Mouse (Mus musculus) C2C12 (cell line): ENCODE measurements around the gene Gdpgp1. TPM values are rescaled to one million over a fixed set of nuclear protein-coding genes. Genes with fewer than 3 reads are reported as not detected.

ENCODE experiments used
- H3K27me3 ChIP-seq: one replicate; pipeline ENCODE4 v1.6.1; 2011; ENCODE audit not compliant: control insufficient read depth, insufficient read depth, insufficient read length
- H3K36me3 ChIP-seq: one replicate; pipeline ENCODE4 v1.6.1; 2011; ENCODE audit not compliant: control insufficient read depth, insufficient read depth
- H3K4me3 ChIP-seq: one replicate; pipeline ENCODE4 v1.5.1; 2011; ENCODE audit warnings: mild to moderate bottlenecking, control low read depth; ENCODE audit not compliant: poor library complexity, insufficient read depth, severe bottlenecking
- H3K79me2 ChIP-seq: one replicate; pipeline ENCODE4 v1.6.1; 2011; ENCODE audit not compliant: control insufficient read depth, insufficient read depth
- H3K79me3 ChIP-seq: one replicate; pipeline ENCODE4 v1.6.1; 2011; ENCODE audit warnings: low read depth, control low read depth
- H3ac ChIP-seq: one replicate; pipeline ENCODE3; 2011; ENCODE audit warnings: low read depth; ENCODE audit not compliant: control insufficient read depth, insufficient read length
- CEBPB ChIP-seq: IDR thresholded peaks from one replicate; pipeline ENCODE4 v1.6.1; 2011; ENCODE audit warnings: low read depth, mild to moderate bottlenecking, control low read depth, moderate library complexity
- CTCF ChIP-seq: IDR thresholded peaks from one replicate; pipeline ENCODE4 v1.5.1; 2011; ENCODE audit not compliant: control insufficient read depth, insufficient read depth, insufficient read length
- FOSL1 ChIP-seq: IDR thresholded peaks from one replicate; pipeline ENCODE4 v1.8.0; 2011; ENCODE audit warnings: mild to moderate bottlenecking, low read length; ENCODE audit not compliant: poor library complexity, insufficient read depth, severe bottlenecking
- MAX ChIP-seq: IDR thresholded peaks from one replicate; pipeline ENCODE4 v1.6.1; 2011; ENCODE audit warnings: mild to moderate bottlenecking, control low read depth
- MYOD1 ChIP-seq: IDR thresholded peaks from one replicate; pipeline ENCODE4 v1.6.1; 2011; ENCODE audit warnings: low read depth; ENCODE audit not compliant: control insufficient read depth, insufficient read length
- MYOG ChIP-seq: IDR thresholded peaks from one replicate; pipeline ENCODE4 v1.6.1; 2011; ENCODE audit not compliant: control insufficient read depth, insufficient read length; ENCODE audit errors: extremely low read depth
- USF1 ChIP-seq: IDR thresholded peaks from one replicate; pipeline ENCODE4 v1.6.1; 2011; ENCODE audit warnings: low read depth, mild to moderate bottlenecking, control low read depth, moderate library complexity
- polyA plus RNA-seq: library from polyadenylated mRNA; unstranded; fragments of >200 nt; fragmentation: generic; extraction: Trizol; gene quantifications from one replicate; pipeline ENCODE4 v1.2.1, GENCODE M21; 2012; ENCODE audit warnings: missing spikeins

Gene Gdpgp1
- polyA plus RNA-seq, 1 experiment, result 1.2 TPM

DNA sequence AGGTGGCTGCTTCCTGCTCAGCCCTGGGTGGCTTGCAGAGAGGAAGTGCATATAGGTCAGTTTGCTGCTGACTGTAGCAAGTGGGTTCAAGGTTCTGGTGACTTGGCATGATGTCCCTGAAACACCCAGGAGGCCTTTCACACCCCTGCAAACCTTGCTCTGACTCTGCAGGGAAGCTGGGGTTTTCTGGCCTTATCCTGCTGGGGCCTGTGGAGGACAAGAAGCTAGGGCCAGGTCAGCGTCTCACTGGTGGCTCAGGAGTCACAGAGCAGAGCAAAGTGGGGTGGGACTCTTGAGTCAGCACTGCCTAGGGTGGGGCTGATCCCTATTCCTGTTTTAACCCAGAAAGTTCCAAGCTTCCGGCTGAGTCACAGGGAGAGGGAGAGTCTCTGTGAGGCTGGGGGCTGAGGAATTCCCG lies 25.3 kb upstream of the Gdpgp1 start:
- peaks cover 14% of the 10 kb centered on the region for H3K36me3 ChIP-seq
- no peak overlapping the region for H3K4me3 ChIP-seq
- peaks cover 100% of the 10 kb centered on the region for H3K79me2 ChIP-seq
- H3ac ChIP-seq, result peak overlapping the region; percentile 10
- no peaks in the 10 kb centered on the region for H3K27me3 ChIP-seq
- TF ChIP-seq FOSL1, result no peak
- TF ChIP-seq MYOD1, result no peak
- TF ChIP-seq CTCF, result no peak
- no peak for TF ChIP-seq USF1
- TF ChIP-seq MYOG, result no peak
- no peak for TF ChIP-seq MAX
- TF ChIP-seq CEBPB, result no peak
- peaks cover 93% of the 10 kb centered on the region for H3K79me3 ChIP-seq

DNA sequence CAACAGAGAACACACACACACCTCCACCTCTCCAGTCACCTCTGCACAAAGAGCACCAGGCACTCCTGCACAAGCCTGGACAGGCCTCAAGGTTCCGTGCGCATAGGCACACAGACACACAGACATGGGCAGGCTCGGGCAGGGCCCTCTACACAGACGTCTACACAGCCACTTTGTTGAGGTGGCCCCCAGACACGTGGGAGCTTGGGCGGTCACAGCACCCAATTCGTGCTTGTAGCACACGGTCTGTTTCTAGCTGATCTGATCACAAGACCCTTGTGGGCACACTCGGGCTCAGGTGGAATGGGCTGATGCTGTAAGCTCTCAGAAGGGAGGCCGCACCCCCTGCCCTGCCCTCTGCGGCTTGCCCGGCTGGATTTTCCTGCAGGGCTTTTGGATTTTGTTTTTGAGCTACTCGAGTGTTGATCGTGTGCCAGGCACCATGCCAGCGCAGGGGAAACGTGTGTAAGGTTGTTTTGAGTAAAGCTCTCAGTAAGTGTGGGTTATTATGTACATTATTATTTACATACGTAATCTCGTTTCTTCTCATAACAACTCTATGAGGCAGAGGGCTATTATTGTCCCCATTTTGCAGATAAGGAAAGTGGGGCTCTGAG lies 24.5 kb upstream of the Gdpgp1 start:
- Histone ChIP-seq H3K79me3 (peaks cover 88% of the 10 kb centered on the region), H3K27me3 (no peaks in the 10 kb centered on the region), H3K79me2 (peaks cover 98% of the 10 kb centered on the region), H3K4me3 (no peak overlapping the region), H3K36me3 (peaks cover 8% of the 10 kb centered on the region), H3ac (no peak overlapping the region)
- TF ChIP-seq MYOD1, result no peak
- TF ChIP-seq MYOG, result no peak
- no peak for TF ChIP-seq USF1
- TF ChIP-seq CTCF, result no peak
- TF ChIP-seq CEBPB, result no peak
- TF ChIP-seq FOSL1, result no peak
- no peak for TF ChIP-seq MAX

DNA sequence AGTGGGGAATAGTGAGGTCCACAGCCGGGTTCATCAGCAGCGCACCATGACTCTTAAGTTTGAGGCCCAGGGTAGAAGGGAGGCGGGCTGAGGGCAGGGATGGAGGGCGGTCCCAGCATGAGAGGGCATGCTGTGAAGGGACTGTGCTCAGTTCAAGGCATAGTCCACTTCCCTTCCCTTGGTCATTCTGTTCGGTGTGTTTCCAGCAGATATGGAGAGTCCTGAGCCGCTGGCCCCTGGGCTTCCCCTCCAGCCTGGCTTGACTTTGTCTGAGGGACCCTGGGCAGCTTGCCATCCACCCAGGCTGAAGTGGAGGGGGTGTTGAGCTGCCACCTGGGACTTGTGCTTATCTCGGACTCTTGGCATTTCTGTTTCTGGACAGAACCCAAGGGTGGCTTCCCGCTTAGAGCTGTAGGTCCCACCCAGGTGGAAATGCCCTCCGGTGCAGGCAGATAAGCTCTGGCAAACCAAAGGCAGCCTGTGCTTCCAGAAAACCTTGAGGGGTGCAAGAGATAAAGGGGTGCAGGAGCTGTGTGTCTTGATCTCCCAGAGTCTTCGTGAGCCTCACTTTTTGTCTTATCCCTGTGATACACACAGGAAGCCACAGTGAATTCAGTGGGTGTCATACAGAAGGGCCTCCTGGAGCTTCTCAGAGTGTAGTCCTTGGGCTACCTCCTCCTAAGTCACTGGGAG lies 23.8 kb upstream of the Gdpgp1 start:
- H3K4me3 ChIP-seq, result no peak overlapping the region
- TF ChIP-seq USF1 (no peak), FOSL1 (no peak), CTCF (no peak), CEBPB (no peak), MYOG (no peak), MYOD1 (no peak), MAX (no peak)

DNA sequence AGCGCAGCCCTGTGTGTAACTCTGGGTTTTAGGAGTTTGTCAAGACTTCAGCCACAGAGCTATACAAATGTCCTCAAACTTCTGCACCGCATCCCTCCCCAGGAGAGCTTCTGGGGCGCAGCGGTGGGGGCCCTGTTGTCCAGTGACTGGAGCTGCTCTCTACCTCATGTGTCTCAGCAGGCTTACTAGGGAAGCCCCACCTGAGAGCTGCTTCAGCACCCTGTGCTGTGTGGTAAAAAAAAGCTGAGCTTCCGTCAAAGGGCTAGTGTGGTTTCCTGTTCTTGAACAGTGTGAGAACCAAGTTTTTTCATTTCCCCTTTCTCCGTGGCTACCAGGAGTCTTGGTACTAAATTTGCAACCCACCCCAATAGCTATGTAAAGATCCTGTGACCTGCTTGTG lies 23.0 kb upstream of the Gdpgp1 start:
- Histone ChIP-seq H3K27me3 (no peaks in the 10 kb centered on the region), H3K79me3 (peaks cover 72% of the 10 kb centered on the region), H3ac (no peak overlapping the region), H3K36me3 (peaks cover 16% of the 10 kb centered on the region), H3K4me3 (no peak overlapping the region), H3K79me2 (peaks cover 83% of the 10 kb centered on the region)
- TF ChIP-seq MYOG (no peak), MAX (no peak), MYOD1 (no peak), CTCF (no peak), FOSL1 (no peak), USF1 (no peak), CEBPB (no peak)

More for the DNA sequence above, 23.8 kb upstream of the Gdpgp1 start:
- no peaks in the 10 kb centered on the region for H3K27me3 ChIP-seq
- peaks cover 90% of the 10 kb centered on the region for H3K79me2 ChIP-seq
- H3K36me3 ChIP-seq, result peaks cover 12% of the 10 kb centered on the region
- no peak overlapping the region for H3ac ChIP-seq
- H3K79me3 ChIP-seq, result peaks cover 80% of the 10 kb centered on the region

DNA sequence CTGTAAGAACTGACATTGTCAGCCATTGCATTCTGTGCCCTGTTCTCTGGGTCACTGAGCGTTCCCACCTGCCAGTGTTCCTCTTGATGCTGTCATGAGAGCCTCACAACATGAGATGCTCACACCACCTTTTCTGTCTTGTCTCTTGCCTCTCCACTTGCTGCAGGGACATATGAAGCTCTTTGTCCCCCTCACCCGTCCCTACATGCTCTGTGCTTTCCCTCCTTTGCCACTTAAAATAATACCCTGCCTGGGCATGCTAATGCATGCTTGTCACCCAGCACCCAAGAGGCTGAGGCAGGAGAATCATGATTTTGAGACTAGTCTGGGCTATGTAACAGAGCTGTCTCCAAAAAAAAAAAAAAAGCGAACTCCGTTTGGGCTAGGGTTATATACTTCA lies 21.7 kb upstream of the Gdpgp1 start:
- no peak overlapping the region for H3K4me3 ChIP-seq
- TF ChIP-seq MYOD1 (no peak), CEBPB (no peak), FOSL1 (no peak), MAX (no peak), USF1 (no peak), MYOG (no peak), CTCF (no peak)

DNA sequence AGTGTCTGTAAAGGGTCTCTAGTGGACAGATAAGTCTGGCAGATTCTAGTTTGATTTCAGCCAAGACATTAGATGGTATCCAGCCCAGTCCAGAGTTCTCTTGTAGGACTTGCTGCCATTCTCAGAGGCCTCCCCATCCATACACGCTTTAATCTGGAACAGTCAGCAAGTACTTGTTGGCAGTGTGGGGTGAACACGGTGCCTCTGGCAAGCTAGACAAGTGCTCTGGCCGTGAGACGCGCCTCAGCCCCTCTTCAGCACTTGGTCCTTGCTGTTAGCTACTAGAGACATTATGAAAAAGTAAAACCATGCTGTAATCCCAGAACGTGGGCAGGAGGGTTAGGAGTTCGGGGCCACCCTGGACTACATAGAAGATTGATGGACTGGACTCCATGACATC lies 19.1 kb upstream of the Gdpgp1 start:
- Histone ChIP-seq H3K4me3 (no peak overlapping the region), H3K79me3 (peaks cover 37% of the 10 kb centered on the region), H3K36me3 (peaks cover 35% of the 10 kb centered on the region), H3K27me3 (no peaks in the 10 kb centered on the region), H3K79me2 (peaks cover 49% of the 10 kb centered on the region), H3ac (no peak overlapping the region)
- no peak for TF ChIP-seq CEBPB
- TF ChIP-seq MYOG, result no peak
- no peak for TF ChIP-seq MAX
- TF ChIP-seq USF1, result no peak
- no peak for TF ChIP-seq MYOD1
- no peak for TF ChIP-seq CTCF
- no peak for TF ChIP-seq FOSL1

More for the DNA sequence above, 21.7 kb upstream of the Gdpgp1 start:
- no peak overlapping the region for H3ac ChIP-seq
- peaks cover 60% of the 10 kb centered on the region for H3K79me3 ChIP-seq
- peaks cover 16% of the 10 kb centered on the region for H3K36me3 ChIP-seq
- H3K79me2 ChIP-seq, result peaks cover 75% of the 10 kb centered on the region
- no peaks in the 10 kb centered on the region for H3K27me3 ChIP-seq
